Mouse (Mus musculus) lung, postnatal 0 days (tissue): ENCODE measurements around the gene Psip1. TPM values are rescaled to one million over a fixed set of nuclear protein-coding genes. Genes with fewer than 3 reads are reported as not detected.
"Not testable (repeated sequence)": the region's sequence is repeated elsewhere in the genome, so short reads cannot be mapped to it uniquely, and the experiment has no call there.

ENCODE experiments used
- ATAC-seq: fragments of 200-750 bp; cut with Nextera tagmentation; 2 replicates; pipeline ENCODE4 v1.8.0; 2017; ENCODE audit warnings: moderate library complexity
- DNase-seq: peaks from one replicate; pipeline ENCODE4 v3.0.0-alpha.2; 2016; ENCODE audit warnings: low spot score
- H3K27ac ChIP-seq: fragments of 300-500 bp; sonication (generic); 2 replicates; pipeline ENCODE4 v1.5.1; 2014; ENCODE audit warnings: antibody characterized with exemption, mild to moderate bottlenecking, low read length, mixed read lengths
- H3K27me3 ChIP-seq: fragments of 300-500 bp; sonication (generic); replicated peaks from 2 replicates; pipeline ENCODE4 v1.6.1; 2014; ENCODE audit warnings: low read length, mixed read lengths; ENCODE audit not compliant: insufficient read depth
- H3K36me3 ChIP-seq: fragments of 300-500 bp; sonication (generic); 2 replicates; pipeline ENCODE4 v1.6.1; 2014; ENCODE audit warnings: low read length, mixed read lengths; ENCODE audit not compliant: insufficient read depth
- H3K4me1 ChIP-seq: fragments of 300-500 bp; sonication (generic); 2 replicates; pipeline ENCODE4 v1.6.1; 2014; ENCODE audit warnings: antibody characterized with exemption, low read depth, low read length, mixed read lengths; ENCODE audit not compliant: insufficient read depth
- H3K4me2 ChIP-seq: fragments of 300-500 bp; sonication (generic); replicated peaks from 2 replicates; pipeline ENCODE4 v1.6.1; 2014; ENCODE audit warnings: low read depth, mild to moderate bottlenecking, low read length, moderate library complexity, mixed read lengths
- H3K4me3 ChIP-seq: fragments of 300-500 bp; sonication (generic); 2 replicates; pipeline ENCODE4 v1.5.1; 2014; ENCODE audit warnings: low read depth, low read length
- H3K9ac ChIP-seq: fragments of 300-500 bp; sonication (generic); replicated peaks from 2 replicates; pipeline ENCODE4 v1.6.1; 2014; ENCODE audit warnings: low read depth, mild to moderate bottlenecking
- H3K9me3 ChIP-seq: fragments of 300-500 bp; sonication (generic); 2 replicates; pipeline ENCODE4 v1.6.1; 2016; ENCODE audit warnings: low read length, mixed read lengths
- CTCF ChIP-seq: IDR thresholded peaks from 2 replicates; pipeline ENCODE4 v1.5.1; 2016; ENCODE audit warnings: antibody characterized with exemption, mild to moderate bottlenecking
- EP300 ChIP-seq: IDR thresholded peaks from 2 replicates; pipeline ENCODE4 v1.6.1; 2016; ENCODE audit warnings: antibody characterized with exemption, mild to moderate bottlenecking, control low read depth
- WGBS: fragments of 180-500 bp; shearing (Covaris S2); extraction: QIAGEN DNeasy Blood & Tissue Kit; methylation state at CpG from one replicate; pipeline ENCODE4 v1.1.7; 2014; 5-methylcytosine and 5-hydroxymethylcytosine counted together
- polyA plus RNA-seq: library from polyadenylated mRNA; unstranded; fragments of >200 nt; fragmentation: Nextera tagmentation; extraction: Ambion mirVana; gene quantifications from 2 replicates; pipeline ENCODE4 v1.2.1, GENCODE M21; 2015

Gene Psip1
- polyA plus RNA-seq: 38.1 and 44.2 TPM in 2 replicates

DNA sequence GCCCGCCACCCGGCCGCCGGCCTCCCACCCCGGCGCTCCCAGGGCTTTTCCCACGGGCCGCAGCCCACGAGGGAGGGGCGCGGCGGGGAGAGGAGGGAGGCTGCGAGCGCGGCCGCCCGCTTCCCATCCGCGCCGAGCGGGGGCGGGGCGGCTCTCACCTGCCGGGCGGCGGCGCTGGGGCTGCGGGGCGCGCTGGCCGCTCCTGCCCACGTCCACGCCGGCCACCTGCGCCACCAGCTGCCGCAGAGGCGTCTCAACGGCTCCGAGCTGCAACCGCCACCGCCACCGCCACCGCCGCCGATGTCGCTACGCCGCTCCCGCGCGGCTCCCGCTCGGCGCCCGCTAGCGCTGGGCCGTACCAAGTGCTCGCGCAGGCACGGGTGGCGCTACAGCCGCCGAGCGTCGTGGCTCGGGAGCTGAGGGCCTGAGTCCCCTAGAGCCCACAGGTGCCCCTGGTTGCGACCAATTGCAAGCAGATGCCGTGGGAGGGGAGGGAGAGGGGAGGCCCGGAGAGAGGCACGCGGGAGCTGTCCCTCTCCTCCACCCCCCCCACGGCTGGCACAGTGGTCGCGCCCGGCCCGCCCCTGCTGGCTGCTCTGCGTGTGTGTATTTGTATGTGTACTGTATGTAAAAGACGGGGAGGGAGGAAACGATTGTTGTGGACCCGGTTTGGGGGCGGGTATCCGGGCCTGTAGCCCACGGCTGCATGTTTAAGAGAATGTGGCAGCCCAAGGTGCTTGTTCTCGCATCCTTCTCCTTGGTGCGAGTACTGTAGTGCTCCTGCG lies at the start of gene Psip1:
Psip1 (minus strand) TSS at position 343 of the 785 bp plus-strand sequence.
- DNase-seq (peak; percentile 83), ATAC-seq (peak; percentile 91)
- Histone ChIP-seq H3K9ac (peak within 1 kb of the TSS; percentile 83), H3K4me2 (peak within 1 kb of the TSS; percentile 92), H3K36me3 (no peaks in the 10 kb centered on the region; the same call in 1 of the 2 replicates), H3K9me3 (no peaks in the 10 kb centered on the region), H3K27me3 (no peaks in the 10 kb centered on the region), H3K27ac (peak within 1 kb of the TSS; percentile 97), H3K4me3 (peak within 1 kb of the TSS; percentile 96), H3K4me1 (peaks cover 4% of the 10 kb centered on the region; the same call in 1 of the 2 replicates)
- WGBS: under 1% methylated on average over 58 of the region's 86 CpGs
- TF ChIP-seq EP300 (no peak), CTCF (peak; percentile 62)

DNA sequence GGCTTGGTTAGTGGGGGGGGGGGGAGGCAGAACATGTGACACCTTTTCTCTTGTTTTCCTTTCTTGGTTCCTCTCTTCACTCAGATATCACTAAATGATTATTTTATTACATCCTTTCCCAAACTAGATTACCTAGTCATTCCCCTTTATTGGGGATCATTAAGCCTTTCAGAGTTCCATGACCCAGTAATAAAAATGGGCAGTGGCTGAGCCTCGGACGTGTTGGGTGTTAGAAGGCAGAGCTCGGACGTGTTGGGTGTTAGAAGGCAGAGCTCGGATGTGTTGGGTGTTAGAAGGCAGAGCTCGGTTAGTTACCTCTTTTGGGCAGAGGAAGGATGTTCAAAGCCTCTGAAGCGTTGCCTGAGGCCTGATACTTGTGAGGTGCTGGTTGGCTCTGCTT lies 47.8 kb upstream of the Psip1 start:
- H3K36me3 ChIP-seq: no peaks in the 10 kb centered on the region
- no peak overlapping the region for H3K4me3 ChIP-seq
- H3K9ac ChIP-seq: no peak overlapping the region
- no peak for ATAC-seq
- no peak overlapping the region for H3K4me2 ChIP-seq
- H3K4me1 ChIP-seq: no peaks in the 10 kb centered on the region
- no peaks in the 10 kb centered on the region for H3K27me3 ChIP-seq
- no peak for DNase-seq
- no peak for TF ChIP-seq CTCF
- TF ChIP-seq EP300: no peak
- WGBS: 76% methylated on average over 7 of the region's 7 CpGs
- no peaks in the 10 kb centered on the region for H3K9me3 ChIP-seq
- no peak overlapping the region for H3K27ac ChIP-seq

DNA sequence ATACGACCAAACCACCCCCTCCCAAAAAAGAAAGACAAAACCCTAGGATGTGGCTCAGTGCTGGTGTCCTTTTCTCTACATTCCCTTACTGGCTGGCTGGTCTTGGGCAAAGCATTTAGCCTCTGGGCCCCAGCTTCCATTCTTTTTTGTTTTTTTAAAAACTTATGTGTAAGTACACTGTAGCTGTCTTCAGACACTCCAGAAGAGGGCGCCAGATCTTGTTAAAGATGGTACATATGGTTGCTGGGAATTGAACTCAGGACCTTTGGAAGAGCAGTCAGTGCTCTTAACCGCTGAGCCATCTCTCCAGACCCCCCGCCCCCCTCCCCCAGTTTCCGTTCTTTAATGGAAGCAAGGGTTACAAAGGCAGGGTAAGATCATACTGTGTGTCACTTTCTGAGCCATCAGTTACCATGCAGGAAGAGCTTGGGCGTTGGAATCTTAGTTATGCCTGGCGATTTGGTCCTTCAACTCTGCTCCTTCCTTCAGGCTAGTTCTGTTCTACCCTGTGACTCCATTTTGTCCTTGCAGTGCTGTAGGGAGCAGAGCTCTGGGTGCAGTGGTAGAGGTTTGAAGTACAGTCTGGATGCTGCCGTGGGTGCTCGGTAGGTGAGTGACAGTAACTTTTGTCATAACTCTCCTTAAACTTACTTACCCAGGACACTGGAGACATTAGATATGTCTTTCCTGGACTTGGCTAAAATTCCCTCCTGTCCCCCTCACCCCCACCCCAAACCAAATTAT lies 47.1 kb upstream of the Psip1 start:
- Histone ChIP-seq H3K4me2 (no peak overlapping the region), H3K9me3 (no peaks in the 10 kb centered on the region), H3K9ac (no peak overlapping the region), H3K4me3 (no peak overlapping the region), H3K27ac (no peak overlapping the region), H3K36me3 (no peaks in the 10 kb centered on the region), H3K4me1 (no peaks in the 10 kb centered on the region), H3K27me3 (no peaks in the 10 kb centered on the region)
- no peak for TF ChIP-seq EP300
- TF ChIP-seq CTCF: peak; percentile 37
- DNase-seq: no peak
- 83% methylated on average over 9 of the region's 9 CpGs for WGBS
- ATAC-seq: no peak

DNA sequence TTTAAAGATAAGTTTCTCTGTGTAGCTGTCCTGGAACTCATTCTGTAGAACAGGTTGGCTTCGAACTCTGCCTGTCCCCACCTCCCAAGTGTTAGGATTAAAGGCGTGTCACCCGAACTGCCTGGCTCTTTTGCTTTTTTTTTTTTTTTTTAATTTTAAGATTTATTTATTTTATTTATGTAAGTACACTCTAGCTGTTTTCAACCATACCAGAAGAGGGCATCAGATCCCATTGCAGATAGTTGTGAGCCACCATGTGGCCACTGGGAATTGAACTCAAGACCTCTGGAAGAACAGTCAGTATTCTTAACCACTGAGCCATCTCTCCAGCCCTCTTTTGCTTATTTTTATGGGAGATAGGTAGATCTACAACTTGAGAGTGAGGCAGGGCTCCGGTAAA lies 43.8 kb upstream of the Psip1 start:
- H3K9ac ChIP-seq, H3K4me2 ChIP-seq, H3K27me3 ChIP-seq, H3K27ac ChIP-seq, H3K4me1 ChIP-seq, H3K4me3 ChIP-seq, H3K9me3 ChIP-seq, DNase-seq, H3K36me3 ChIP-seq, ATAC-seq: not testable (repeated sequence)
- 81% methylated on average over 4 of the region's 4 CpGs for WGBS

DNA sequence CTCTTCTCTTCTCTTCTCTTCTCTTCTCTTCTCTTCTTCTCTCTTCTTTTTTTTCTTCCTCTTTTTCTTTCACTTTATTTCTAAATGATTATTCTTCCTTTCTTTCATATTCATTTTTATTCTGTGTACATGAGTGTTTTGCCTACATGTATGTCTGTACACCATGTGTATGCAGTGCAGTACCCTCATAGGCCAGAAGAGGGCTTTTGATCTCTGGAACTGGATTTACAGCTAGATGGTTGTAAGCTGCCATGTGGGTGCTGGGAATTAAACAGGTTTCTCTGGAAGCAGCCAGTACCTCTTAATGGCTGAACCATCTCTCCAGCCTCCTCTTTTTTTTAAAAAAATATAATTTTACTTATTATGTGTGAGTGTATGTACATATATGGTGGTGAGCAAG lies 41.7 kb upstream of the Psip1 start:
- Histone ChIP-seq H3K4me2 (no peak overlapping the region), H3K27me3 (no peaks in the 10 kb centered on the region), H3K27ac (no peak overlapping the region), H3K9ac (no peak overlapping the region), H3K4me3 (no peak overlapping the region), H3K9me3 (no peaks in the 10 kb centered on the region), H3K36me3 (no peaks in the 10 kb centered on the region), H3K4me1 (no peaks in the 10 kb centered on the region)
- TF ChIP-seq EP300: no peak
- peak; percentile 61 for TF ChIP-seq CTCF
- DNase-seq (peak; percentile 19), ATAC-seq (no peak)

DNA sequence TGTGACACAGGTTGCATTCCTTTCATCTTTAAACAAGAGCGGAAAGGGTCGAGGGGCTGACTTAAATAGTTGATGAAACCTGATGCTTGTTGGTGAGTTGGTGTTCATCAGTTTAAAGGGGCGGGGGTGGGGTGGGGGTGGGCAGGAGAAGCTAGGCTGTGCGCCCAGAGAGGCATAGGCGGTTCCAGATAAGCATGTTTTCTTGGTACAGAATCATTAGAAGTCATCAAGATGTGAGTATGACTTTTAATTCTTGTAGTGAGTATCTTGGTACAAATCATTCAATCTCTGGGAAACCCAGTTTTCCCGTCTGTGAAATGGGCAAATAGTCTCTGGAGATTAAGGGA lies 40.7 kb upstream of the Psip1 start:
- Histone ChIP-seq H3K27me3 (no peaks in the 10 kb centered on the region), H3K27ac (no peak overlapping the region), H3K9me3 (no peaks in the 10 kb centered on the region), H3K9ac (no peak overlapping the region), H3K36me3 (no peaks in the 10 kb centered on the region), H3K4me2 (no peak overlapping the region; the same call in 1 of the 2 replicates), H3K4me1 (no peaks in the 10 kb centered on the region), H3K4me3 (no peak overlapping the region)
- TF ChIP-seq CTCF (no peak), EP300 (no peak)
- 46% methylated on average over 6 of the region's 6 CpGs for WGBS
- DNase-seq: no peak
- no peak for ATAC-seq
